Mouse (Mus musculus): Measurements from ENCODE around the gene Stx3. TPM values are rescaled to one million over a fixed set of nuclear protein-coding genes. Genes with fewer than 3 reads are reported as not detected.
A peak's percentile ranks its signal among the peaks of the same experiment; 100 is the strongest.

The Stx3 gene
- polyA plus RNA-seq (2015; fragmentation: Nextera tagmentation; extraction: Ambion mirVana) = 10.5 and 14.9 TPM in 2 replicates

GRCm38 (mm10) chr19:11819143-11819700 is at the start of gene Stx3:
Gene Stx3 (minus strand): TSS chr19:11819403.
- peak within 1 kb of the TSS; percentile 96 for H3K4me2 ChIP-seq (ENCODE audit: low read length)
- 0% methylated on average over 20 of the region's 20 CpGs for WGBS
- H3K27ac ChIP-seq (ENCODE audit: low read length) = no peak within 1 kb of the TSS
- no peak; the same call in none of the 2 replicates for ATAC-seq
- peak within 1 kb of the TSS; percentile 75 for H3K4me3 ChIP-seq (replicated peaks; ENCODE audit: low read length)
- peaks cover 20% of the 10 kb centered on the region for H3K4me1 ChIP-seq (replicated peaks; ENCODE audit: control insufficient read depth, insufficient read depth, low read length)
- H3K27me3 ChIP-seq (replicated peaks; ENCODE audit: control insufficient read depth, insufficient read depth, low read length) = peaks cover 22% of the 10 kb centered on the region
- no peaks in the 10 kb centered on the region for H3K9me3 ChIP-seq (ENCODE audit: control insufficient read depth, low read length)
- no peaks in the 10 kb centered on the region for H3K36me3 ChIP-seq (ENCODE audit: control insufficient read depth, insufficient read depth)
- peak within 1 kb of the TSS; percentile 80 for H3K9ac ChIP-seq (replicated peaks; ENCODE audit: low read depth, low read length)

GRCm38 (mm10) chr19:11867837-11868236 is 48.6 kb upstream of the Stx3 start:
- no peaks in the 10 kb centered on the region for H3K4me1 ChIP-seq (replicated peaks; ENCODE audit: control insufficient read depth, insufficient read depth, low read length)
- WGBS = 78% methylated on average over 2 of the region's 2 CpGs

GRCm38 (mm10) chr19:11860966-11861365 is 41.8 kb upstream of the Stx3 start, which contains the start of gene Olfr1418:
Gene Olfr1418 (minus strand): TSS chr19:11861066.
- Histone ChIP-seq H3K9ac (replicated peaks; ENCODE audit: low read depth, low read length) (no peak within 1 kb of the TSS), H3K36me3 (ENCODE audit: control insufficient read depth, insufficient read depth) (no peaks in the 10 kb centered on the region), H3K27ac (ENCODE audit: low read length) (no peak within 1 kb of the TSS), H3K4me2 (ENCODE audit: low read length) (no peak within 1 kb of the TSS), H3K4me1 (replicated peaks; ENCODE audit: control insufficient read depth, insufficient read depth, low read length) (no peaks in the 10 kb centered on the region), H3K9me3 (ENCODE audit: control insufficient read depth, low read length) (no peaks in the 10 kb centered on the region), H3K4me3 (replicated peaks; ENCODE audit: low read length) (no peak within 1 kb of the TSS), H3K27me3 (replicated peaks; ENCODE audit: control insufficient read depth, insufficient read depth, low read length) (no peaks in the 10 kb centered on the region)
- 97% methylated on average over 1 of the region's 1 CpGs for WGBS
- no peak for ATAC-seq

More at GRCm38 (mm10) chr19:11867837-11868236, 48.6 kb upstream of the Stx3 start:
- H3K36me3 ChIP-seq (ENCODE audit: control insufficient read depth, insufficient read depth) = no peaks in the 10 kb centered on the region
- no peak overlapping the region for H3K4me3 ChIP-seq (replicated peaks; ENCODE audit: low read length)
- H3K27ac ChIP-seq (ENCODE audit: low read length) = no peak overlapping the region
- H3K4me2 ChIP-seq (ENCODE audit: low read length) = no peak overlapping the region
- no peak for ATAC-seq
- no peaks in the 10 kb centered on the region for H3K27me3 ChIP-seq (replicated peaks; ENCODE audit: control insufficient read depth, insufficient read depth, low read length)
- no peak overlapping the region for H3K9ac ChIP-seq (replicated peaks; ENCODE audit: low read depth, low read length)
- peaks cover 3% of the 10 kb centered on the region; the same call in 1 of the 2 replicates for H3K9me3 ChIP-seq (ENCODE audit: control insufficient read depth, low read length)

- ATAC-seq = no peak
- 82% methylated on average over 6 of the region's 6 CpGs for WGBS
- H3K9me3 ChIP-seq (ENCODE audit: control insufficient read depth, low read length) = no peaks in the 10 kb centered on the region; the same call in 1 of the 2 replicates
- H3K9ac ChIP-seq (replicated peaks; ENCODE audit: low read depth, low read length) = no peak overlapping the region
- no peak overlapping the region for H3K27ac ChIP-seq (ENCODE audit: low read length)
- H3K4me1 ChIP-seq (replicated peaks; ENCODE audit: control insufficient read depth, insufficient read depth, low read length) = no peaks in the 10 kb centered on the region
- H3K4me3 ChIP-seq (replicated peaks; ENCODE audit: low read length) = no peak overlapping the region
- no peaks in the 10 kb centered on the region for H3K36me3 ChIP-seq (ENCODE audit: control insufficient read depth, insufficient read depth)
- H3K4me2 ChIP-seq (ENCODE audit: low read length) = no peak overlapping the region
- no peaks in the 10 kb centered on the region for H3K27me3 ChIP-seq (replicated peaks; ENCODE audit: control insufficient read depth, insufficient read depth, low read length)
Observed at GRCm38 (mm10) chr19:11856506-11856905, 37.3 kb upstream of the Stx3 start.

GRCm38 (mm10) chr19:11854821-11855220 is 35.6 kb upstream of the Stx3 start:
- H3K27me3 ChIP-seq (replicated peaks; ENCODE audit: control insufficient read depth, insufficient read depth, low read length) = no peaks in the 10 kb centered on the region
- no peak overlapping the region for H3K4me3 ChIP-seq (replicated peaks; ENCODE audit: low read length)
- no peak overlapping the region for H3K9ac ChIP-seq (replicated peaks; ENCODE audit: low read depth, low read length)
- H3K9me3 ChIP-seq (ENCODE audit: control insufficient read depth, low read length) = no peaks in the 10 kb centered on the region; the same call in 1 of the 2 replicates
- 89% methylated on average over 2 of the region's 2 CpGs for WGBS
- no peak for ATAC-seq
- no peak overlapping the region for H3K4me2 ChIP-seq (ENCODE audit: low read length)
- no peaks in the 10 kb centered on the region for H3K36me3 ChIP-seq (ENCODE audit: control insufficient read depth, insufficient read depth)
- no peak overlapping the region for H3K27ac ChIP-seq (ENCODE audit: low read length)
- H3K4me1 ChIP-seq (replicated peaks; ENCODE audit: control insufficient read depth, insufficient read depth, low read length) = no peaks in the 10 kb centered on the region

- ATAC-seq = no peak
- H3K27ac ChIP-seq (ENCODE audit: low read length) = no peak overlapping the region
- H3K9me3 ChIP-seq (ENCODE audit: control insufficient read depth, low read length) = no peaks in the 10 kb centered on the region; the same call in 1 of the 2 replicates
- H3K4me2 ChIP-seq (ENCODE audit: low read length) = no peak overlapping the region
- WGBS = 70% methylated on average over 4 of the region's 4 CpGs
- H3K4me1 ChIP-seq (replicated peaks; ENCODE audit: control insufficient read depth, insufficient read depth, low read length) = no peaks in the 10 kb centered on the region
- H3K36me3 ChIP-seq (ENCODE audit: control insufficient read depth, insufficient read depth) = no peaks in the 10 kb centered on the region
- H3K4me3 ChIP-seq (replicated peaks; ENCODE audit: low read length) = no peak overlapping the region
- no peaks in the 10 kb centered on the region for H3K27me3 ChIP-seq (replicated peaks; ENCODE audit: control insufficient read depth, insufficient read depth, low read length)
- no peak overlapping the region for H3K9ac ChIP-seq (replicated peaks; ENCODE audit: low read depth, low read length)
Observed at GRCm38 (mm10) chr19:11852652-11853051, 33.4 kb upstream of the Stx3 start.

GRCm38 (mm10) chr19:11846333-11846732 is 27.1 kb upstream of the Stx3 start:
- no peaks in the 10 kb centered on the region for H3K4me1 ChIP-seq (replicated peaks; ENCODE audit: control insufficient read depth, insufficient read depth, low read length)
- no peak overlapping the region for H3K9ac ChIP-seq (replicated peaks; ENCODE audit: low read depth, low read length)
- H3K4me3 ChIP-seq (replicated peaks; ENCODE audit: low read length) = no peak overlapping the region
- no peak overlapping the region for H3K4me2 ChIP-seq (ENCODE audit: low read length)
- H3K27me3 ChIP-seq (replicated peaks; ENCODE audit: control insufficient read depth, insufficient read depth, low read length) = no peaks in the 10 kb centered on the region
- no peaks in the 10 kb centered on the region for H3K36me3 ChIP-seq (ENCODE audit: control insufficient read depth, insufficient read depth)
- no peak for ATAC-seq
- no peaks in the 10 kb centered on the region for H3K9me3 ChIP-seq (ENCODE audit: control insufficient read depth, low read length)
- WGBS = 87% methylated on average over 4 of the region's 4 CpGs
- no peak overlapping the region for H3K27ac ChIP-seq (ENCODE audit: low read length)

- WGBS = 91% methylated on average over 4 of the region's 4 CpGs
- Histone ChIP-seq H3K27me3 (replicated peaks; ENCODE audit: control insufficient read depth, insufficient read depth, low read length) (no peaks in the 10 kb centered on the region), H3K4me2 (ENCODE audit: low read length) (no peak within 1 kb of the TSS), H3K27ac (ENCODE audit: low read length) (no peak within 1 kb of the TSS), H3K4me1 (replicated peaks; ENCODE audit: control insufficient read depth, insufficient read depth, low read length) (no peaks in the 10 kb centered on the region), H3K9ac (replicated peaks; ENCODE audit: low read depth, low read length) (no peak within 1 kb of the TSS), H3K36me3 (ENCODE audit: control insufficient read depth, insufficient read depth) (no peaks in the 10 kb centered on the region), H3K9me3 (ENCODE audit: control insufficient read depth, low read length) (no peaks in the 10 kb centered on the region), H3K4me3 (replicated peaks; ENCODE audit: low read length) (no peak within 1 kb of the TSS)
- no peak for ATAC-seq
Observed at GRCm38 (mm10) chr19:11839119-11839518, 19.9 kb upstream of the Stx3 start, which contains the start of gene Olfr1417. Gene Olfr1417 (minus strand): TSS chr19:11839219.

GRCm38 (mm10) chr19:11823346-11824065 is 4.3 kb upstream of the Stx3 start:
- 23% methylated on average over 4 of the region's 4 CpGs for WGBS
- no peaks in the 10 kb centered on the region for H3K36me3 ChIP-seq (ENCODE audit: control insufficient read depth, insufficient read depth)
- no peak overlapping the region for H3K9ac ChIP-seq (replicated peaks; ENCODE audit: low read depth, low read length)
- no peak overlapping the region for H3K4me3 ChIP-seq (replicated peaks; ENCODE audit: low read length)
- H3K4me2 ChIP-seq (ENCODE audit: low read length) = no peak overlapping the region
- H3K4me1 ChIP-seq (replicated peaks; ENCODE audit: control insufficient read depth, insufficient read depth, low read length) = peaks cover 11% of the 10 kb centered on the region
- H3K27ac ChIP-seq (ENCODE audit: low read length) = no peak overlapping the region
- ATAC-seq = no peak
- H3K27me3 ChIP-seq (replicated peaks; ENCODE audit: control insufficient read depth, insufficient read depth, low read length) = peaks cover 13% of the 10 kb centered on the region
- no peaks in the 10 kb centered on the region for H3K9me3 ChIP-seq (ENCODE audit: control insufficient read depth, low read length)
